23 mouse cellular contexts compared by ENCODE assay signal in the genomic region with DNA sequence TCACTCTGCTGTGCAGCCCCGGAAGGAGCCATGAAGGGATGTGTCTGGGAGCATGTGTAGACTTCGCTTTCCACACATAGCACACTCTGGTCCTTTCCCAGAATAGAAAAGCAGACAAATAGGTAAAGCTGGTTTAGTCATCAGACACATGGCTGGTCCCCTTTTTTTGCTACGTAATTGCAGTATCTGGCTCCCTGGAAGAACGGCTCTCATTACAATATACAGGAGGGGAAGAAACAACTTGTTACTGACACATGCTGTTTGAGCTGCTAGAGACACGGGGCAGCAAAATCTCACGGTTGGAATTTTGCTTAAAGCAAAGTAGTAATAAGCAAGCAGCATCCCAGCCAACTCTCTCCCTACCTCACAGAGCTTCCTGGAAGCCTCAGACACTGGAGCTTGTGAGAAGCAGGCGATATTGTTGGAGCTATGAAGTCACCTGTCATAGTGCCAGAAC.
DNase-seq lines count a peak whose midpoint lies in the region; ATAC-seq and TF ChIP-seq lines count a peak whose summit lies in the region.
"Had no signal": no experiment of that assay in that cellular context is flagged by ENCODE, and none has a peak within 500 bp of the region (broad histone marks: within the 10 kb centered on the region; RNA-seq: fewer than 3 reads in every experiment).

No protein-coding gene starts in this region.

- H3K27ac ChIP-seq in forebrain, postnatal 0 days (ENCODE audit: low read depth, low read length) = 0 out of 2 replicates have a peak overlapping the region, but pooled peaks have one; percentile 15
- no peak overlapping the region for H3K27ac ChIP-seq in forebrain, embryonic 14.5 days (ENCODE audit: low read depth, low read length)
- H3K27ac ChIP-seq in limb, embryonic 13.5 days = peak overlapping the region; percentile 70; the same call in 1 of the 2 replicates
- H3K27ac ChIP-seq: forebrain, embryonic 10.5 days; hindbrain, postnatal 0 days; liver, embryonic 15.5 days; midbrain, embryonic 15.5 days; stomach, postnatal 0 days had no signal

- H3K4me3 ChIP-seq in forebrain, postnatal 0 days (ENCODE audit: low read depth, low read length) = no peak overlapping the region
- no peak overlapping the region for H3K4me3 ChIP-seq in forebrain, embryonic 14.5 days (ENCODE audit: low read depth, low read length)
- no peak overlapping the region for H3K4me3 ChIP-seq in limb, embryonic 13.5 days
- H3K4me3 ChIP-seq: forebrain, embryonic 10.5 days; heart, embryonic 12.5 days; liver, embryonic 15.5 days; megakaryocyte, embryonic 14.5 days; midbrain, embryonic 15.5 days had no signal

- no peak for DNase-seq in forebrain, postnatal 0 days
- DNase-seq in forebrain, embryonic 14.5 days (ENCODE audit: low spot score) = no peak
- peak; percentile 22 for DNase-seq in layer of hippocampus, adult 9-10 months (ENCODE audit: low spot score)
- DNase-seq in layer of hippocampus, postnatal 36 days = no peak
- peak; percentile 61 for DNase-seq in NIH3T3 (ENCODE audit: low read depth)
- no peak for DNase-seq in spleen, postnatal 10 days (ENCODE audit: low spot score in 2 of 2)
- no peak for DNase-seq in urinary bladder, adult 18-20 months (ENCODE audit: low spot score in 2 of 2)
- DNase-seq: adrenal gland, adult 2 months; cerebellum, adult 11-12 months; cerebellum, postnatal 25 days; kidney, adult 11 months; kidney, postnatal 10 days; lung, postnatal 10 days; retina, postnatal 1 day; thymus, postnatal 36 days had no signal

- H3K36me3 ChIP-seq in forebrain, postnatal 0 days (ENCODE audit: insufficient read depth) = no peaks in the 10 kb centered on the region
- H3K36me3 ChIP-seq in forebrain, embryonic 14.5 days (ENCODE audit: control insufficient read depth, insufficient read depth, low read length) = no peaks in the 10 kb centered on the region
- H3K36me3 ChIP-seq in limb, embryonic 13.5 days = no peaks in the 10 kb centered on the region
- H3K36me3 ChIP-seq: forebrain, embryonic 10.5 days; heart, embryonic 12.5 days; liver, embryonic 15.5 days; midbrain, embryonic 15.5 days had no signal

- no peaks in the 10 kb centered on the region for H3K27me3 ChIP-seq in forebrain, postnatal 0 days (ENCODE audit: insufficient read depth, low read length)
- no peaks in the 10 kb centered on the region for H3K27me3 ChIP-seq in forebrain, embryonic 14.5 days (replicated peaks; ENCODE audit: control insufficient read depth, insufficient read depth, low read length)
- H3K27me3 ChIP-seq in limb, embryonic 13.5 days = no peaks in the 10 kb centered on the region
- H3K27me3 ChIP-seq: heart, embryonic 12.5 days; liver, embryonic 15.5 days; megakaryocyte, embryonic 14.5 days; midbrain, embryonic 15.5 days had no signal

- no peaks in the 10 kb centered on the region for H3K4me1 ChIP-seq in forebrain, postnatal 0 days (ENCODE audit: insufficient read depth)
- H3K4me1 ChIP-seq in forebrain, embryonic 14.5 days (ENCODE audit: control insufficient read depth, insufficient read depth, low read length) = no peaks in the 10 kb centered on the region
- peaks cover 18% of the 10 kb centered on the region for H3K4me1 ChIP-seq in limb, embryonic 13.5 days
- H3K4me1 ChIP-seq: liver, embryonic 15.5 days; midbrain, embryonic 15.5 days had no signal

- no peak for TF ChIP-seq CTCF in forebrain, postnatal 0 days (IDR thresholded peaks at IDR 0.05; ENCODE audit: low read depth)

- ATAC-seq in forebrain, postnatal 0 days = no peak
- ATAC-seq in forebrain, embryonic 14.5 days = no peak
- peak; percentile 48 for ATAC-seq in limb, embryonic 13.5 days (ENCODE audit: low FRiP score, low read depth)
- ATAC-seq: hindbrain, postnatal 0 days; midbrain, embryonic 15.5 days had no signal

- no peaks in the 10 kb centered on the region for H3K9me3 ChIP-seq in forebrain, postnatal 0 days (ENCODE audit: low read length)
- no peaks in the 10 kb centered on the region for H3K9me3 ChIP-seq in forebrain, embryonic 14.5 days (replicated peaks; ENCODE audit: control insufficient read depth, low read length)
- H3K9me3 ChIP-seq in limb, embryonic 13.5 days = peaks cover 10% of the 10 kb centered on the region
- H3K9me3 ChIP-seq: liver, embryonic 15.5 days; midbrain, embryonic 15.5 days had no signal

- 61% methylated on average over 7 of the region's 7 CpGs for WGBS in forebrain, postnatal 0 days
- WGBS in forebrain, embryonic 14.5 days = 78% methylated on average over 7 of the region's 7 CpGs
- WGBS in limb, embryonic 13.5 days = 49% methylated on average over 7 of the region's 7 CpGs

- no peak overlapping the region for H3K9ac ChIP-seq in forebrain, postnatal 0 days
- no peak overlapping the region for H3K9ac ChIP-seq in forebrain, embryonic 14.5 days (ENCODE audit: low read length)
- H3K9ac ChIP-seq in limb, embryonic 13.5 days = no peak overlapping the region
- H3K9ac ChIP-seq: heart, embryonic 12.5 days; liver, embryonic 15.5 days; midbrain, embryonic 15.5 days had no signal

- H3K4me2 ChIP-seq in forebrain, postnatal 0 days (ENCODE audit: low read depth) = no peak overlapping the region
- H3K4me2 ChIP-seq in forebrain, embryonic 14.5 days (ENCODE audit: low read length) = no peak overlapping the region
- no peak overlapping the region for H3K4me2 ChIP-seq in limb, embryonic 13.5 days (replicated peaks)
- H3K4me2 ChIP-seq: heart, embryonic 12.5 days; liver, embryonic 15.5 days; midbrain, embryonic 15.5 days had no signal

Comparison
In these comparisons a context has a peak if more than half of its experiments do, and no peak if none do; other contexts are left out.
1. DNase-seq: peak in layer of hippocampus, adult 9-10 months (single experiment) and NIH3T3 (single experiment); none in forebrain, postnatal 0 days (single experiment), forebrain, embryonic 14.5 days (single experiment), layer of hippocampus, postnatal 36 days (0 of 2), spleen, postnatal 10 days (0 of 2) and urinary bladder, adult 18-20 months (0 of 2).